Mouse (Mus musculus): ENCODE measurements around the gene Rrp1b. TPM values are rescaled to one million over a fixed set of nuclear protein-coding genes. Genes with fewer than 3 reads are reported as not detected.

Rrp1b gene
- polyA plus RNA-seq, 1 experiment from 2014 or later = 65.1 TPM

DNA sequence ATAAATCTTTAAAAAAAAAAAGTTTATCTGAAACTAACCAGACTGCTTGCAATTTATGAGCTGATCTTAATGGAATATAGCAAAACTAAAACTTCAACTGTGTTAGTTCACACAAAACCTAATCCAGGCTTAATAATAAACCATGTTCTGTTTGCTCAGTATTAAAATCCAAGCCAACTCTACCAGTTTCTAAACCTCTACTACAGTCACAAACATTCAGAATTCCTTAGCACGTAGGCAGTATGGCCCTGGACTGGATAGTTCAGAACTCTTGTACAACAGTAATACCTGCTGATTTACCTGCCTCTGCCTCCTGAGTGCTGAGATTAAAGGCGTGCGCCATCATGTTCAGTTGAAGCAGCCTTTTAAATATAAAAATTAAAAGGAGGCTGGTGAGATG, 13.9 kb upstream of the Rrp1b start:
- DNase-seq (ENCODE audit: low spot score) (no peak), ATAC-seq (replicated peaks; ENCODE audit: insufficient number of reproducible peaks, low FRiP score, low TSS enrichment, low read depth) (no peak)
- Histone ChIP-seq H3K4me3 (ENCODE audit: low read depth, low read length) (no peak overlapping the region), H3K4me1 (ENCODE audit: control insufficient read depth, insufficient read depth, low read length) (no peaks in the 10 kb centered on the region), H3K9me3 (replicated peaks; ENCODE audit: control insufficient read depth, low read length) (no peaks in the 10 kb centered on the region), H3K36me3 (replicated peaks; ENCODE audit: control insufficient read depth, insufficient read depth, low read depth, low read length) (no peaks in the 10 kb centered on the region), H3K9ac (replicated peaks; ENCODE audit: low read length) (no peak overlapping the region), H3K27ac (replicated peaks; ENCODE audit: low read depth, low read length) (no peak overlapping the region), H3K4me2 (ENCODE audit: low read depth, low read length) (no peak overlapping the region), H3K27me3 (ENCODE audit: control insufficient read depth, insufficient read depth, low read length) (no peaks in the 10 kb centered on the region)
- WGBS = 90% methylated on average over 3 of the region's 3 CpGs

DNA sequence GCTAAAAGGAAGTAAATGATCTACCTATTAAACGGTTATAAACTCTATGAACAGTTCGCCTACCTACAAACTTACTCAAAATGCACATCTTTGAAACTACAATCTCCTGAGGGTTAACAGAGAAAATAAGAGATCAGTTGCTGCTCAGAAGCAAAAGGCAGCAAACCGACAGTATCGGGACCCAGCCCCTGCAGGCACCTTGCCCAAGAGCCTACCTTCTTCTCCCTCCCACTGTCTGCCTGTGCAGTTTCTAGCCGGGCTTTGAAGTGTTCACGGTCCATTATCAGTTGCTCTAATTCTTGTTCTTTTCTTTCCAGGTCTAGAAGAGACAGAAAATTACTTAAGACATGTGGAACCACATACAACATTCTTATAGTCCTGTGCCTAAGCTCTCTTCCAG, 13.3 kb upstream of the Rrp1b start:
- no peaks in the 10 kb centered on the region for H3K36me3 ChIP-seq (replicated peaks; ENCODE audit: control insufficient read depth, insufficient read depth, low read depth, low read length)

GRCm38 (mm10) chr17:32023088-32023487, 12.8 kb upstream of the Rrp1b start:
- ATAC-seq (replicated peaks; ENCODE audit: insufficient number of reproducible peaks, low FRiP score, low TSS enrichment, low read depth) (no peak), DNase-seq (ENCODE audit: low spot score) (no peak)
- no peaks in the 10 kb centered on the region for H3K9me3 ChIP-seq (replicated peaks; ENCODE audit: control insufficient read depth, low read length)
- no peak overlapping the region for H3K27ac ChIP-seq (replicated peaks; ENCODE audit: low read depth, low read length)
- no peak overlapping the region for H3K4me2 ChIP-seq (ENCODE audit: low read depth, low read length)
- WGBS = 75% methylated on average over 8 of the region's 8 CpGs
- H3K4me3 ChIP-seq (ENCODE audit: low read depth, low read length) = no peak overlapping the region
- no peak overlapping the region for H3K9ac ChIP-seq (replicated peaks; ENCODE audit: low read length)
- H3K27me3 ChIP-seq (ENCODE audit: control insufficient read depth, insufficient read depth, low read length) = no peaks in the 10 kb centered on the region
- H3K36me3 ChIP-seq (replicated peaks; ENCODE audit: control insufficient read depth, insufficient read depth, low read depth, low read length) = no peaks in the 10 kb centered on the region
- no peaks in the 10 kb centered on the region for H3K4me1 ChIP-seq (ENCODE audit: control insufficient read depth, insufficient read depth, low read length)

More for the DNA sequence above, 13.3 kb upstream of the Rrp1b start:
- no peak overlapping the region for H3K4me3 ChIP-seq (ENCODE audit: low read depth, low read length)
- H3K9me3 ChIP-seq (replicated peaks; ENCODE audit: control insufficient read depth, low read length) = no peaks in the 10 kb centered on the region
- H3K27me3 ChIP-seq (ENCODE audit: control insufficient read depth, insufficient read depth, low read length) = no peaks in the 10 kb centered on the region
- no peak overlapping the region for H3K4me2 ChIP-seq (ENCODE audit: low read depth, low read length)
- 77% methylated on average over 6 of the region's 6 CpGs for WGBS
- ATAC-seq (replicated peaks; ENCODE audit: insufficient number of reproducible peaks, low FRiP score, low TSS enrichment, low read depth) (no peak), DNase-seq (ENCODE audit: low spot score) (no peak)
- H3K27ac ChIP-seq (replicated peaks; ENCODE audit: low read depth, low read length) = no peak overlapping the region
- H3K9ac ChIP-seq (replicated peaks; ENCODE audit: low read length) = no peak overlapping the region
- no peaks in the 10 kb centered on the region for H3K4me1 ChIP-seq (ENCODE audit: control insufficient read depth, insufficient read depth, low read length)

DNA sequence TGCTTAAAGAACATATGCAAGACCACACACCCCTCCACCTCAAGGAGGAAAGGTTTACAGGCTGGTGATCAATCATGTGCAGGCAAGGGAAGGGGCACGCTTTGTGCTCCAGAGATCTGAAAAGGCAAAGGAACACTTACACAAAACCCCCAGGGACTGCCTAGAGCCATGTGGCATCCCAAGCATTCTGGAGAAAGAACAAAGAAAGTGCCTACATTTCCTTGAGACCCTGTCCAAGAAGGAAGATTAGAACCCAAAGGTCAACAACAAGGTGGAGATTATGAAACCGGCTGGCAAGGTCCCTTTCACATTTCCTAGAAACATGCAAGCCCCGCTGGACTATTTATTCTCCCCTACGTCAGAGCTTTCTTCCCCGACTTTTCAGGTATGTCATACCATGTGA, 11.2 kb upstream of the Rrp1b start:
- no peak overlapping the region for H3K4me2 ChIP-seq (ENCODE audit: low read depth, low read length)
- no peak overlapping the region for H3K4me3 ChIP-seq (ENCODE audit: low read depth, low read length)
- 63% methylated on average over 5 of the region's 5 CpGs for WGBS
- no peak overlapping the region for H3K27ac ChIP-seq (replicated peaks; ENCODE audit: low read depth, low read length)
- no peaks in the 10 kb centered on the region for H3K27me3 ChIP-seq (ENCODE audit: control insufficient read depth, insufficient read depth, low read length)
- H3K4me1 ChIP-seq (ENCODE audit: control insufficient read depth, insufficient read depth, low read length) = no peaks in the 10 kb centered on the region
- H3K9me3 ChIP-seq (replicated peaks; ENCODE audit: control insufficient read depth, low read length) = no peaks in the 10 kb centered on the region
- no peaks in the 10 kb centered on the region for H3K36me3 ChIP-seq (replicated peaks; ENCODE audit: control insufficient read depth, insufficient read depth, low read depth, low read length)
- DNase-seq (ENCODE audit: low spot score) = no peak
- no peak for ATAC-seq (replicated peaks; ENCODE audit: insufficient number of reproducible peaks, low FRiP score, low TSS enrichment, low read depth)
- no peak overlapping the region for H3K9ac ChIP-seq (replicated peaks; ENCODE audit: low read length)

DNA sequence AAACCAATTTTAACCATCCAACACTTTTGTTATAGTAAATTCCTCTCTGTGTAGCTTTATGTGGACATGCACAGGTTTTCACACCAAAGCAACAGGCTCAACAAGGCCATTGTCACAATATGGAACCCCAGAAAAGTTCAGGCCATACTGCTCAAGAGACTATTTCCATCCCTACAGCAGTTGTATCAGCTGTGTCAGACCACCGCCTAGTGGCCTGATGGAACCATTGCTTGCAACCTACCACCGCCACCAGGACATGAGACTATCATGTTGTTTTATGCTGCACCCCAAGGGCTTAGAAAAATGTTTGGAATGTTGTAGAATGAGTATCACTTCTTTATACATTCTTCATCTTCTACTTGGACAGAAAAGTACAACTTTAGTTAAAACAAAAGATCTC, 10.5 kb upstream of the Rrp1b start:
- ATAC-seq (replicated peaks; ENCODE audit: insufficient number of reproducible peaks, low FRiP score, low TSS enrichment, low read depth) (no peak), DNase-seq (ENCODE audit: low spot score) (peak; percentile 81)
- Histone ChIP-seq H3K4me2 (ENCODE audit: low read depth, low read length) (no peak overlapping the region), H3K4me3 (ENCODE audit: low read depth, low read length) (no peak overlapping the region), H3K4me1 (ENCODE audit: control insufficient read depth, insufficient read depth, low read length) (no peaks in the 10 kb centered on the region), H3K27me3 (ENCODE audit: control insufficient read depth, insufficient read depth, low read length) (no peaks in the 10 kb centered on the region), H3K27ac (replicated peaks; ENCODE audit: low read depth, low read length) (no peak overlapping the region), H3K9me3 (replicated peaks; ENCODE audit: control insufficient read depth, low read length) (no peaks in the 10 kb centered on the region), H3K9ac (replicated peaks; ENCODE audit: low read length) (no peak overlapping the region), H3K36me3 (replicated peaks; ENCODE audit: control insufficient read depth, insufficient read depth, low read depth, low read length) (no peaks in the 10 kb centered on the region)
- WGBS = 9% methylated on average over 2 of the region's 2 CpGs

GRCm38 (mm10) chr17:32027666-32028065, 8.2 kb upstream of the Rrp1b start:
- Histone ChIP-seq H3K9me3 (replicated peaks; ENCODE audit: control insufficient read depth, low read length) (no peaks in the 10 kb centered on the region), H3K4me1 (ENCODE audit: control insufficient read depth, insufficient read depth, low read length) (no peaks in the 10 kb centered on the region), H3K27ac (replicated peaks; ENCODE audit: low read depth, low read length) (no peak overlapping the region), H3K4me2 (ENCODE audit: low read depth, low read length) (no peak overlapping the region), H3K36me3 (replicated peaks; ENCODE audit: control insufficient read depth, insufficient read depth, low read depth, low read length) (no peaks in the 10 kb centered on the region), H3K27me3 (ENCODE audit: control insufficient read depth, insufficient read depth, low read length) (no peaks in the 10 kb centered on the region), H3K9ac (replicated peaks; ENCODE audit: low read length) (no peak overlapping the region), H3K4me3 (ENCODE audit: low read depth, low read length) (no peak overlapping the region)
- ATAC-seq (replicated peaks; ENCODE audit: insufficient number of reproducible peaks, low FRiP score, low TSS enrichment, low read depth) (no peak), DNase-seq (ENCODE audit: low spot score) (peak; percentile 78)
- WGBS = 30% methylated on average over 3 of the region's 3 CpGs

DNA sequence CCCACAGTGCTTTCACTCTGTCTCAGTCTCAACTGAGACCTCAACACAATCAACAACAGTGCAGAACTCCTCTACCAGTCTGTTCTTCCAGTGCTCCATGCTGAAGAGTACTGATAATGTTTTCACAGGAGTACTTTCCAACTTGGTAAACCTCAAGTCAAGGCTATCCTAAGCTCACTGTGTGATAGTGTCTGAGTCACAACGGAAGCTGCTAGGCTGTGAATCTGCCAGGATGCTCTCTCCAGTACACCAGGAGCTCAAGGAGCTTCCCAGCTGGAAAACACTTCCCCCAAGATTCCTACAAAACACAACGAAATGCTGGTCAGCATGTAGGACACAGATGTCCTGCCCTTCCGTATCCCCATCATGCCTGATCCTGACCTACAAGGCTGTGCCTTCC, 7.6 kb upstream of the Rrp1b start:
- ATAC-seq (replicated peaks; ENCODE audit: insufficient number of reproducible peaks, low FRiP score, low TSS enrichment, low read depth) = no peak
- no peak overlapping the region for H3K4me3 ChIP-seq (ENCODE audit: low read depth, low read length)
- WGBS = 87% methylated on average over 3 of the region's 3 CpGs

GRCm38 (mm10) chr17:32031684-32032083, 4.2 kb upstream of the Rrp1b start:
- no peak overlapping the region for H3K27ac ChIP-seq (replicated peaks; ENCODE audit: low read depth, low read length)
- no peak overlapping the region for H3K9ac ChIP-seq (replicated peaks; ENCODE audit: low read length)
- 48% methylated on average over 7 of the region's 7 CpGs for WGBS
- no peak overlapping the region for H3K4me2 ChIP-seq (ENCODE audit: low read depth, low read length)
- ATAC-seq (replicated peaks; ENCODE audit: insufficient number of reproducible peaks, low FRiP score, low TSS enrichment, low read depth) (no peak), DNase-seq (ENCODE audit: low spot score) (no peak)
- H3K9me3 ChIP-seq (replicated peaks; ENCODE audit: control insufficient read depth, low read length) = no peaks in the 10 kb centered on the region
- no peaks in the 10 kb centered on the region for H3K27me3 ChIP-seq (ENCODE audit: control insufficient read depth, insufficient read depth, low read length)
- no peaks in the 10 kb centered on the region for H3K4me1 ChIP-seq (ENCODE audit: control insufficient read depth, insufficient read depth, low read length)
- H3K36me3 ChIP-seq (replicated peaks; ENCODE audit: control insufficient read depth, insufficient read depth, low read depth, low read length) = no peaks in the 10 kb centered on the region
- H3K4me3 ChIP-seq (ENCODE audit: low read depth, low read length) = no peak overlapping the region

More for the DNA sequence above, 7.6 kb upstream of the Rrp1b start:
- no peak overlapping the region for H3K4me2 ChIP-seq (ENCODE audit: low read depth, low read length)
- H3K27ac ChIP-seq (replicated peaks; ENCODE audit: low read depth, low read length) = no peak overlapping the region
- H3K27me3 ChIP-seq (ENCODE audit: control insufficient read depth, insufficient read depth, low read length) = no peaks in the 10 kb centered on the region
- no peaks in the 10 kb centered on the region for H3K9me3 ChIP-seq (replicated peaks; ENCODE audit: control insufficient read depth, low read length)
- no peaks in the 10 kb centered on the region for H3K36me3 ChIP-seq (replicated peaks; ENCODE audit: control insufficient read depth, insufficient read depth, low read depth, low read length)
- no peaks in the 10 kb centered on the region for H3K4me1 ChIP-seq (ENCODE audit: control insufficient read depth, insufficient read depth, low read length)
- no peak for DNase-seq (ENCODE audit: low spot score)
- no peak overlapping the region for H3K9ac ChIP-seq (replicated peaks; ENCODE audit: low read length)
